ENCODE assay signal across 8 mouse cellular contexts in the genomic region with DNA sequence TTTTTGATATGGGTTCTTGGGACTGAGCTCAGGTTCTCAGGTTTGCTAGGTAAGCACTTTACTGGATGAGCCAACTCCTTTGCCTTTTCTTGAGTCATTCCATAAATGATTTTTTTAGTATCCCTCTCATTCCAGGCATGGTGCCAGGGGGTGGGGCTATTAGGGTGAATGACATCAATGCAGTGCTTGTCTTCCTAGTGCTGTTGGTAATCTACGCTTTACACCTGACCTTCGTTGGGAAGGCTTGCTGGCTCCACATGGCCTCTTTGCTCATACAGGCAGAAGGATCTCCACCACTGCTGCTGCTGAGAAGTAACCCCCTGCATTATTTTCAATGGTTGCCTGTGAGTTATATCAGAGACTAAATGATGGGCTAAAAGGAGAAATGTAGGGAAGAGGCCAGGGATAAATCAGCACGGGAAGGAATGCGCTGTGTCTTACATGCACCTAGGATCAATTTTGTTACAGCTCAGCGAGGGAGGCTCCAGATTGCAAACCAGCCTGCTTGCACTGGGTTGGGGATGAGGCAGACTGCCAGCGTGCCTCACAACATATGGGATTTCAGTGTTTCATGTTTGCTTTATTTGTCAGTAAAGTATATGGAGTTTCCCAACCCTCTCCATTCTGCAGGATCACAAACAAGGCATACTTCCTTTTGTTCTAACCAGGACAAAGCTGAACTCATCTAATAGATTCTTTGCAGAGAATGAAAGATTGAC.
A peak's percentile ranks its signal among the peaks of the same experiment; 100 is the strongest.
DNase-seq lines count a peak whose midpoint lies in the region; ATAC-seq and TF ChIP-seq lines count a peak whose summit lies in the region.

No protein-coding gene starts in this region.

- H3K27ac ChIP-seq in limb, embryonic 14.5 days (replicated peaks; ENCODE audit: low read depth, low read length) = no peak overlapping the region
- H3K27ac ChIP-seq in limb, embryonic 10.5 days = no peak overlapping the region

- no peak overlapping the region for H3K4me2 ChIP-seq in limb, embryonic 14.5 days (replicated peaks; ENCODE audit: low read depth, low read length, severe bottlenecking)

- no peak overlapping the region for H3K4me3 ChIP-seq in limb, embryonic 14.5 days (replicated peaks; ENCODE audit: low read length)
- no peak overlapping the region for H3K4me3 ChIP-seq in limb, embryonic 10.5 days

- TF ChIP-seq POLR2A in limb, embryonic 14.5 days (IDR thresholded peaks at IDR 0.05; ENCODE audit: borderline replicate concordance, extremely low read depth, insufficient read depth, insufficient read length) = no peak

- H3K9ac ChIP-seq in limb, embryonic 14.5 days (ENCODE audit: low read depth, low read length, severe bottlenecking) = no peak overlapping the region

- H3K4me1 ChIP-seq in limb, embryonic 14.5 days (ENCODE audit: control insufficient read depth, insufficient read depth, low read length) = no peaks in the 10 kb centered on the region
- H3K4me1 ChIP-seq in limb, embryonic 10.5 days = no peaks in the 10 kb centered on the region

- no peaks in the 10 kb centered on the region for H3K9me3 ChIP-seq in limb, embryonic 14.5 days (ENCODE audit: control insufficient read depth, low read length)
- H3K9me3 ChIP-seq in limb, embryonic 10.5 days (replicated peaks) = no peaks in the 10 kb centered on the region

- 77% methylated on average over 6 of the region's 6 CpGs for WGBS in limb, embryonic 14.5 days
- 92% methylated on average over 6 of the region's 6 CpGs for WGBS in limb, embryonic 10.5 days

- no peak for ATAC-seq in limb, embryonic 14.5 days (ENCODE audit: low FRiP score, low read depth)
- no peak for ATAC-seq in CD4-positive, CD25-positive, alpha-beta regulatory T cell, adult 4 months

- H3K27me3 ChIP-seq in limb, embryonic 14.5 days (ENCODE audit: control insufficient read depth, insufficient read depth, low read length) = no peaks in the 10 kb centered on the region
- H3K27me3 ChIP-seq in limb, embryonic 10.5 days (ENCODE audit: low read depth, poor library complexity, severe bottlenecking) = no peaks in the 10 kb centered on the region

- peak; percentile 40 for DNase-seq in limb, embryonic 14.5 days (ENCODE audit: low spot score)
- DNase-seq in limb, embryonic 10.5 days (ENCODE audit: low spot score) = no peak
- DNase-seq in brain, embryonic 18.5 days (ENCODE audit: low read depth, low spot score) = peak; percentile 59
- DNase-seq in layer of hippocampus, postnatal 25 days (ENCODE audit: extremely low spot score in 1 of 2, low spot score in 1 of 2) = peak; percentile 52 to 65
- DNase-seq in right cerebral cortex, postnatal 10 days (ENCODE audit: low spot score in 2 of 2) = peak; percentile 87 to 92
- DNase-seq in gastrocnemius, postnatal 4 days (ENCODE audit: low spot score in 2 of 2) = no peak
- no peak for DNase-seq in urinary bladder, postnatal 36 days (ENCODE audit: low spot score in 2 of 2)

- no peaks in the 10 kb centered on the region for H3K36me3 ChIP-seq in limb, embryonic 14.5 days (ENCODE audit: control insufficient read depth, insufficient read depth, low read length)
- no peaks in the 10 kb centered on the region for H3K36me3 ChIP-seq in limb, embryonic 10.5 days

Comparison
In these comparisons a context has a peak if more than half of its experiments do, and no peak if none do; other contexts are left out.
1. DNase-seq: peak in limb, embryonic 14.5 days (single experiment), brain, embryonic 18.5 days (single experiment), layer of hippocampus, postnatal 25 days (2 of 2) and right cerebral cortex, postnatal 10 days (2 of 2); none in limb, embryonic 10.5 days (single experiment), gastrocnemius, postnatal 4 days (0 of 2) and urinary bladder, postnatal 36 days (0 of 2).